Mouse (Mus musculus): ENCODE data around the gene Mogat1.

- no peak for TF ChIP-seq CTCF (IDR thresholded peaks at IDR 0.05)
- no peak for TF ChIP-seq EP300 (IDR thresholded peaks at IDR 0.05)
Observed at GRCm38 (mm10) chr1:78488427-78488751, 22.4 kb upstream of the Mogat1 start.

All from lung, postnatal 0 days (tissue).